Mouse (Mus musculus) C2C12 (cell line): ENCODE measurements around the gene Serpina12. TPM values are rescaled to one million over a fixed set of nuclear protein-coding genes. Genes with fewer than 3 reads are reported as not detected.
A peak's percentile ranks its signal among the peaks of the same experiment; 100 is the strongest.

ENCODE experiments used
- H3K27me3 ChIP-seq: one replicate; pipeline ENCODE4 v1.6.1; 2011; ENCODE audit not compliant: control insufficient read depth, insufficient read depth, insufficient read length
- H3K36me3 ChIP-seq: one replicate; pipeline ENCODE4 v1.6.1; 2011; ENCODE audit not compliant: control insufficient read depth, insufficient read depth
- H3K4me3 ChIP-seq: one replicate; pipeline ENCODE4 v1.5.1; 2011; ENCODE audit warnings: mild to moderate bottlenecking, control low read depth; ENCODE audit not compliant: poor library complexity, insufficient read depth, severe bottlenecking
- H3K79me2 ChIP-seq: one replicate; pipeline ENCODE4 v1.6.1; 2011; ENCODE audit not compliant: control insufficient read depth, insufficient read depth
- H3K79me3 ChIP-seq: one replicate; pipeline ENCODE4 v1.6.1; 2011; ENCODE audit warnings: low read depth, control low read depth
- H3ac ChIP-seq: one replicate; pipeline ENCODE3; 2011; ENCODE audit warnings: low read depth; ENCODE audit not compliant: control insufficient read depth, insufficient read length
- CEBPB ChIP-seq: IDR thresholded peaks from one replicate; pipeline ENCODE4 v1.6.1; 2011; ENCODE audit warnings: low read depth, mild to moderate bottlenecking, control low read depth, moderate library complexity
- CTCF ChIP-seq: IDR thresholded peaks from one replicate; pipeline ENCODE4 v1.5.1; 2011; ENCODE audit not compliant: control insufficient read depth, insufficient read depth, insufficient read length
- FOSL1 ChIP-seq: IDR thresholded peaks from one replicate; pipeline ENCODE4 v1.8.0; 2011; ENCODE audit warnings: mild to moderate bottlenecking, low read length; ENCODE audit not compliant: poor library complexity, insufficient read depth, severe bottlenecking
- MAX ChIP-seq: IDR thresholded peaks from one replicate; pipeline ENCODE4 v1.6.1; 2011; ENCODE audit warnings: mild to moderate bottlenecking, control low read depth
- MYOD1 ChIP-seq: IDR thresholded peaks from one replicate; pipeline ENCODE4 v1.6.1; 2011; ENCODE audit warnings: low read depth; ENCODE audit not compliant: control insufficient read depth, insufficient read length
- MYOG ChIP-seq: IDR thresholded peaks from one replicate; pipeline ENCODE4 v1.6.1; 2011; ENCODE audit not compliant: control insufficient read depth, insufficient read length; ENCODE audit errors: extremely low read depth
- USF1 ChIP-seq: IDR thresholded peaks from one replicate; pipeline ENCODE4 v1.6.1; 2011; ENCODE audit warnings: low read depth, mild to moderate bottlenecking, control low read depth, moderate library complexity
- polyA plus RNA-seq: library from polyadenylated mRNA; unstranded; fragments of >200 nt; fragmentation: generic; extraction: Trizol; gene quantifications from one replicate; pipeline ENCODE4 v1.2.1, GENCODE M21; 2012; ENCODE audit warnings: missing spikeins

The Serpina12 gene
- polyA plus RNA-seq, 1 experiment: not detected

GRCm38 (mm10) chr12:104029986-104030385 is 14.3 kb downstream of the Serpina12 start:
- no peak overlapping the region for H3K4me3 ChIP-seq
- no peaks in the 10 kb centered on the region for H3K79me3 ChIP-seq
- no peak overlapping the region for H3ac ChIP-seq
- H3K36me3 ChIP-seq: no peaks in the 10 kb centered on the region
- no peak for TF ChIP-seq FOSL1
- peak; percentile 43 for TF ChIP-seq CTCF
- no peaks in the 10 kb centered on the region for H3K79me2 ChIP-seq
- H3K27me3 ChIP-seq: no peaks in the 10 kb centered on the region

GRCm38 (mm10) chr12:104015280-104015679 is 29.0 kb downstream of the Serpina12 start:
- no peaks in the 10 kb centered on the region for H3K36me3 ChIP-seq
- H3K79me3 ChIP-seq: no peaks in the 10 kb centered on the region
- TF ChIP-seq MYOD1: no peak
- no peak overlapping the region for H3K4me3 ChIP-seq
- H3K27me3 ChIP-seq: peaks cover 3% of the 10 kb centered on the region
- no peaks in the 10 kb centered on the region for H3K79me2 ChIP-seq
- H3ac ChIP-seq: no peak overlapping the region

GRCm38 (mm10) chr12:104013620-104014019 is 30.6 kb downstream of the Serpina12 start, which contains the start of gene Serpina9:
Gene Serpina9, minus strand, starts transcription at chr12:104013755.
- H3K79me3 ChIP-seq: no peaks in the 10 kb centered on the region
- no peaks in the 10 kb centered on the region for H3K79me2 ChIP-seq
- no peak within 1 kb of the TSS for H3ac ChIP-seq
- H3K4me3 ChIP-seq: no peak within 1 kb of the TSS
- H3K27me3 ChIP-seq: peaks cover 3% of the 10 kb centered on the region
- no peaks in the 10 kb centered on the region for H3K36me3 ChIP-seq
- TF ChIP-seq FOSL1 (no peak), MAX (no peak), USF1 (no peak), MYOG (no peak), CTCF (no peak), CEBPB (no peak), MYOD1 (no peak)

GRCm38 (mm10) chr12:104004689-104005088 is 39.6 kb downstream of the Serpina12 start:
- H3ac ChIP-seq: no peak overlapping the region
- TF ChIP-seq CEBPB (no peak), USF1 (no peak), CTCF (no peak)
- H3K36me3 ChIP-seq: no peaks in the 10 kb centered on the region
- H3K27me3 ChIP-seq: no peaks in the 10 kb centered on the region
- H3K79me3 ChIP-seq: no peaks in the 10 kb centered on the region
- no peaks in the 10 kb centered on the region for H3K79me2 ChIP-seq
- H3K4me3 ChIP-seq: no peak overlapping the region

DNA sequence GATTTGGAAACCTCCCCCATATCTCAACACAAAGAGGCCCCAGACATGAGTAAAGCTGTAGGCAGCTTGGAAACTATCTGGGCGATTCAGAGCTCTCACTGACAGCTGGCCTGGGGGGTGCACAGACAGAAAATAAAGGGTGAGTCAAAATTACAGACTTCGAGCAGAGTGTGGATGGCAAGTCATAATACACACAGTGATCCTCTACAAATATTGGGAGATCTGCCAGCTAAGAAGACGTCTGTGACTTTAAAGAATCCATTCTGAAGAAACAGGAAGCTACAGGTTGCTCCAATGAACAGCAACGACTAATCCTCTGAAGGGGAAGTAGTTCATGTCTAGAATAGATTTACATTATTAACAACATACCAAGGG is 41.0 kb downstream of the Serpina12 start:
- Histone ChIP-seq H3K79me2 (no peaks in the 10 kb centered on the region), H3ac (no peak overlapping the region), H3K36me3 (no peaks in the 10 kb centered on the region), H3K4me3 (no peak overlapping the region), H3K79me3 (no peaks in the 10 kb centered on the region), H3K27me3 (no peaks in the 10 kb centered on the region)
- TF ChIP-seq USF1 (no peak), CTCF (no peak), FOSL1 (no peak), MYOD1 (peak; percentile 26), MYOG (no peak), MAX (no peak), CEBPB (no peak)

- Histone ChIP-seq H3K4me3 (no peak overlapping the region), H3K27me3 (no peaks in the 10 kb centered on the region), H3K79me3 (no peaks in the 10 kb centered on the region), H3K79me2 (no peaks in the 10 kb centered on the region), H3ac (no peak overlapping the region), H3K36me3 (no peaks in the 10 kb centered on the region)
- TF ChIP-seq CEBPB (no peak), MYOG (no peak), MYOD1 (no peak), FOSL1 (no peak), MAX (no peak), CTCF (no peak), USF1 (no peak)
These were observed 41.5 kb downstream of the Serpina12 start for GRCm38 (mm10) chr12:104002569-104003237.
